Comparison of ENCODE assay signal across 19 mouse cellular contexts in the genomic region with DNA sequence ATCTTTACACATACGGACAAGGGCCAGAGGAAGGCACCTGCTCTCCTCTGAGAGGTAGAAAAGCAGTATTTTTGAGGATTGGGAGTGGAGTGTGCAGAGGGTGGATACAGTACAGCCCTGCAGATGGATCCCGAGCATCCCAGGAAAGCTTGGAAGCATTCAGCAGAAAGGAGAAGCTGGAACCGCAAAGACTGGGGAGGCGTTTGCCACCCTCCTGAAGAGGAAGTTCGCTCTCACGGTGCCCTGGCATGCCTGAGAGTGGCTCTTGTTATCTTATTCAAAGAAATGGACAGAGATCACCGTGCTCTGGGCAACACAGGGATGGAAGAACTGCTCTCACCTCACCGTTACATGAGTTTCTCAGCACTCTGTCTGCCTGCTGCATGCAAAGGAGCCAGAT. TPM values are rescaled to one million over a fixed set of nuclear protein-coding genes. Genes with fewer than 3 reads are reported as not detected.
A peak's percentile ranks its signal among the peaks of the same experiment; 100 is the strongest.
DNase-seq lines count a peak whose midpoint lies in the region; ATAC-seq and TF ChIP-seq lines count a peak whose summit lies in the region.
"Had no signal": no experiment of that assay in that cellular context is flagged by ENCODE, and none has a peak within 500 bp of the region (broad histone marks: within the 10 kb centered on the region; RNA-seq: fewer than 3 reads in every experiment).

No protein-coding gene starts in this region.

- intact Hi-C loops in heart, postnatal 25 days (cut with DNase I), result no loop called here

- no peak for DNase-seq in hindbrain, embryonic 11.5 days (ENCODE audit: low spot score)
- no peak for DNase-seq in forebrain, embryonic 11.5 days (ENCODE audit: low spot score)
- no peak for DNase-seq in midbrain, postnatal 0 days (ENCODE audit: low spot score)
- no peak for DNase-seq in cerebellum, adult 8-10 months
- DNase-seq in heart, postnatal 25 days (ENCODE audit: low spot score), result no peak
- DNase-seq: B cell, adult 2 months; cerebellum, adult 11 months; heart, postnatal 10 days; lung, postnatal 10 days had no signal

- H3K36me3 ChIP-seq in hindbrain, embryonic 16.5 days (ENCODE audit: control insufficient read depth, insufficient read depth, low read length), result no peaks in the 10 kb centered on the region
- no peaks in the 10 kb centered on the region for H3K36me3 ChIP-seq in hindbrain, embryonic 11.5 days (ENCODE audit: control insufficient read depth, insufficient read depth, low read length)
- H3K36me3 ChIP-seq in forebrain, embryonic 11.5 days (ENCODE audit: control insufficient read depth, insufficient read depth, low read length), result no peaks in the 10 kb centered on the region
- no peaks in the 10 kb centered on the region for H3K36me3 ChIP-seq in midbrain, postnatal 0 days (ENCODE audit: insufficient read depth, low read length)
- H3K36me3 ChIP-seq: limb, embryonic 12.5 days; neural tube, embryonic 12.5 days; stomach, embryonic 15.5 days had no signal

- H3K9ac ChIP-seq in hindbrain, embryonic 16.5 days (ENCODE audit: low read depth, low read length), result no peak overlapping the region; the same call in 1 of the 2 replicates
- H3K9ac ChIP-seq in hindbrain, embryonic 11.5 days (ENCODE audit: low read depth, low read length), result no peak overlapping the region
- H3K9ac ChIP-seq in forebrain, embryonic 11.5 days (ENCODE audit: low read length), result no peak overlapping the region
- H3K9ac ChIP-seq in midbrain, postnatal 0 days (replicated peaks; ENCODE audit: low read length, poor library complexity, severe bottlenecking), result no peak overlapping the region
- H3K9ac ChIP-seq: limb, embryonic 12.5 days; liver, embryonic 14.5 days; neural tube, embryonic 12.5 days; stomach, embryonic 15.5 days had no signal

- H3K4me3 ChIP-seq in hindbrain, embryonic 16.5 days (ENCODE audit: low read length), result no peak overlapping the region
- no peak overlapping the region for H3K4me3 ChIP-seq in hindbrain, embryonic 11.5 days (ENCODE audit: low read depth, low read length)
- no peak overlapping the region for H3K4me3 ChIP-seq in forebrain, embryonic 11.5 days (ENCODE audit: low read depth, low read length)
- no peak overlapping the region for H3K4me3 ChIP-seq in midbrain, postnatal 0 days (ENCODE audit: low read depth, low read length)
- H3K4me3 ChIP-seq: limb, embryonic 12.5 days; neural tube, embryonic 12.5 days; stomach, embryonic 15.5 days had no signal

- peak overlapping the region; percentile 55 for H3K27ac ChIP-seq in hindbrain, embryonic 16.5 days (ENCODE audit: low read depth, low read length)
- H3K27ac ChIP-seq in hindbrain, embryonic 11.5 days (ENCODE audit: low read depth, low read length), result no peak overlapping the region
- H3K27ac ChIP-seq in forebrain, embryonic 11.5 days (ENCODE audit: low read depth, low read length), result peak overlapping the region; percentile 46; the same call in 1 of the 2 replicates
- peak overlapping the region; percentile 65 for H3K27ac ChIP-seq in midbrain, postnatal 0 days (ENCODE audit: low read depth, low read length)
- H3K27ac ChIP-seq: limb, embryonic 12.5 days; liver, embryonic 14.5 days; neural tube, embryonic 12.5 days; stomach, embryonic 15.5 days had no signal

- H3K4me2 ChIP-seq in hindbrain, embryonic 16.5 days (ENCODE audit: low read length), result no peak overlapping the region
- no peak overlapping the region for H3K4me2 ChIP-seq in hindbrain, embryonic 11.5 days (replicated peaks; ENCODE audit: low read depth, low read length)
- no peak overlapping the region for H3K4me2 ChIP-seq in forebrain, embryonic 11.5 days (ENCODE audit: low read depth, low read length, severe bottlenecking)
- no peak overlapping the region for H3K4me2 ChIP-seq in midbrain, postnatal 0 days (ENCODE audit: low read depth, low read length, poor library complexity, severe bottlenecking)
- H3K4me2 ChIP-seq: limb, embryonic 12.5 days; neural tube, embryonic 12.5 days; stomach, embryonic 15.5 days had no signal

- WGBS in hindbrain, embryonic 16.5 days, result 45% methylated on average over 8 of the region's 8 CpGs
- 66% methylated on average over 8 of the region's 8 CpGs for WGBS in hindbrain, embryonic 11.5 days
- WGBS in forebrain, embryonic 11.5 days, result 67% methylated on average over 8 of the region's 8 CpGs
- 26% methylated on average over 8 of the region's 8 CpGs for WGBS in midbrain, postnatal 0 days

- ATAC-seq in hindbrain, embryonic 16.5 days, result no peak
- ATAC-seq in hindbrain, embryonic 11.5 days (ENCODE audit: low FRiP score), result no peak
- ATAC-seq in forebrain, embryonic 11.5 days (replicated peaks; ENCODE audit: low FRiP score), result no peak
- ATAC-seq in megakaryocyte, adult 5-6 weeks (ENCODE audit: poor library complexity, severe bottlenecking), result peak; percentile 57
- no peak for ATAC-seq in midbrain, postnatal 0 days (ENCODE audit: low FRiP score)

- H3K4me1 ChIP-seq in hindbrain, embryonic 16.5 days (ENCODE audit: control insufficient read depth, insufficient read depth, low read depth, low read length), result peaks cover 49% of the 10 kb centered on the region
- peaks cover 18% of the 10 kb centered on the region for H3K4me1 ChIP-seq in hindbrain, embryonic 11.5 days (replicated peaks; ENCODE audit: control insufficient read depth, insufficient read depth, low read length)
- H3K4me1 ChIP-seq in forebrain, embryonic 11.5 days (replicated peaks; ENCODE audit: control insufficient read depth, insufficient read depth, low read length), result peaks cover 42% of the 10 kb centered on the region
- H3K4me1 ChIP-seq in midbrain, postnatal 0 days (ENCODE audit: insufficient read depth, low read length), result peaks cover 55% of the 10 kb centered on the region

- no peaks in the 10 kb centered on the region for H3K27me3 ChIP-seq in hindbrain, embryonic 16.5 days (replicated peaks; ENCODE audit: control insufficient read depth, insufficient read depth, low read length)
- no peaks in the 10 kb centered on the region for H3K27me3 ChIP-seq in hindbrain, embryonic 11.5 days (ENCODE audit: control insufficient read depth, insufficient read depth, low read length)
- no peaks in the 10 kb centered on the region for H3K27me3 ChIP-seq in forebrain, embryonic 11.5 days (ENCODE audit: control insufficient read depth, insufficient read depth, low read length)
- no peaks in the 10 kb centered on the region for H3K27me3 ChIP-seq in midbrain, postnatal 0 days (ENCODE audit: insufficient read depth, low read length)
- H3K27me3 ChIP-seq: limb, embryonic 12.5 days; neural tube, embryonic 12.5 days; stomach, embryonic 15.5 days had no signal

- no peak for TF ChIP-seq CTCF in midbrain, postnatal 0 days (IDR thresholded peaks at IDR 0.05)

- no peaks in the 10 kb centered on the region for H3K9me3 ChIP-seq in hindbrain, embryonic 16.5 days (ENCODE audit: control insufficient read depth, low read length)
- no peaks in the 10 kb centered on the region for H3K9me3 ChIP-seq in hindbrain, embryonic 11.5 days (ENCODE audit: control insufficient read depth, low read length)
- no peaks in the 10 kb centered on the region for H3K9me3 ChIP-seq in forebrain, embryonic 11.5 days (ENCODE audit: control insufficient read depth, low read length)
- no peaks in the 10 kb centered on the region for H3K9me3 ChIP-seq in midbrain, postnatal 0 days (ENCODE audit: low read length)
- H3K9me3 ChIP-seq: limb, embryonic 12.5 days; neural tube, embryonic 12.5 days; stomach, embryonic 15.5 days had no signal

RNA-seq across cellular contexts. Expression of a gene that starts 30.5 kb away (rescaled TPM):
- polyA plus RNA-seq in hindbrain, embryonic 16.5 days (2015; fragmentation: Nextera tagmentation; extraction: Ambion mirVana), result 3.3 TPM in 2 replicates
- polyA plus RNA-seq in hindbrain, embryonic 11.5 days (2014; fragmentation: Nextera tagmentation; extraction: Ambion mirVana), result 7.2 and 7.4 TPM in 2 replicates
- 10.8 and 10.9 TPM in 2 replicates for polyA plus RNA-seq in forebrain, embryonic 11.5 days (2014; fragmentation: Nextera tagmentation; extraction: Ambion mirVana)
- 0.02 TPM in 1 of 2 replicates, not detected in the other for total RNA-seq in megakaryocyte, adult 5-6 weeks (2015)
- total RNA-seq in megakaryocyte, adult 5-6 weeks (2017), result 0.16 TPM in 1 of 2 replicates, not detected in the other
- total RNA-seq in midbrain, postnatal 0 days (2014; rRNA removed), result 31.3 and 36.5 TPM in 2 replicates
- polyA plus RNA-seq in midbrain, postnatal 0 days (2015; fragmentation: Nextera tagmentation; extraction: Ambion mirVana), result 5.7 and 7.1 TPM in 2 replicates
- total RNA-seq in heart, postnatal 25 days (2021), result 1 to 10 TPM; 2.8 to 3.6 TPM

RNA-seq across cellular contexts. Expression of a gene that starts 45.8 kb away (rescaled TPM):
- 0.17 and 0.29 TPM in 2 replicates for polyA plus RNA-seq in hindbrain, embryonic 16.5 days (2015; fragmentation: Nextera tagmentation; extraction: Ambion mirVana)
- polyA plus RNA-seq in hindbrain, embryonic 11.5 days (2014; fragmentation: Nextera tagmentation; extraction: Ambion mirVana), result 0.14 TPM in 1 of 2 replicates, not detected in the other
- not detected in 2 replicates for polyA plus RNA-seq in forebrain, embryonic 11.5 days (2014; fragmentation: Nextera tagmentation; extraction: Ambion mirVana)
- not detected in 2 replicates for total RNA-seq in megakaryocyte, adult 5-6 weeks (2015)
- not detected in 2 replicates for total RNA-seq in megakaryocyte, adult 5-6 weeks (2017)
- total RNA-seq in midbrain, postnatal 0 days (2014; rRNA removed), result 0.22 and 1.2 TPM in 2 replicates
- polyA plus RNA-seq in midbrain, postnatal 0 days (2015; fragmentation: Nextera tagmentation; extraction: Ambion mirVana), result 0.25 and 0.48 TPM in 2 replicates
- total RNA-seq in heart, postnatal 25 days (2021), result not detected
- total RNA-seq: heart, adult 8-10 months; heart, postnatal 10 days had no signal
- polyA plus RNA-seq: intestine, embryonic 14.5 days; kidney, embryonic 14.5 days; limb, embryonic 12.5 days; liver, embryonic 14.5 days; neural tube, embryonic 12.5 days; stomach, embryonic 15.5 days; thymus, postnatal 0 days had no signal
